Mouse (Mus musculus): ENCODE data around the gene Bcam. TPM values are rescaled to one million over a fixed set of nuclear protein-coding genes. Genes with fewer than 3 reads are reported as not detected.
"Not testable (repeated sequence)": the region's sequence is repeated elsewhere in the genome, so short reads cannot be mapped to it uniquely, and the experiment has no call there.

Gene Bcam
- polyA plus RNA-seq, 1 experiment from 2014 or later = 120 TPM

GRCm38 (mm10) chr7:19802995-19803394 is 32.2 kb upstream of the Bcam start:
- Histone ChIP-seq H3K4me2 (no peak overlapping the region), H3K4me1 (no peaks in the 10 kb centered on the region), H3K9me3 (no peaks in the 10 kb centered on the region)

GRCm38 (mm10) chr7:19800764-19801163 is 29.9 kb upstream of the Bcam start:
- Histone ChIP-seq H3K4me1 (peaks cover 9% of the 10 kb centered on the region), H3K4me3 (no peak overlapping the region), H3K27ac (no peak overlapping the region), H3K9ac (no peak overlapping the region), H3K9me3 (no peaks in the 10 kb centered on the region), H3K4me2 (no peak overlapping the region), H3K27me3 (peaks cover 22% of the 10 kb centered on the region), H3K36me3 (no peaks in the 10 kb centered on the region)
- 21% methylated on average over 2 of the region's 2 CpGs for WGBS
- no peak for ATAC-seq (ENCODE audit: insufficient number of reproducible peaks, low FRiP score, low TSS enrichment, low read depth)

More at GRCm38 (mm10) chr7:19802995-19803394, 32.2 kb upstream of the Bcam start:
- H3K27ac ChIP-seq = no peak overlapping the region
- H3K27me3 ChIP-seq = 0 out of 2 replicates have a peak, but pooled peaks cover under 1% of the 10 kb centered on the region
- H3K4me3 ChIP-seq = no peak overlapping the region
- ATAC-seq (ENCODE audit: insufficient number of reproducible peaks, low FRiP score, low TSS enrichment, low read depth) = no peak
- 20% methylated on average over 7 of the region's 7 CpGs for WGBS
- H3K36me3 ChIP-seq = no peaks in the 10 kb centered on the region
- no peak overlapping the region for H3K9ac ChIP-seq

- Histone ChIP-seq H3K27ac (peak within 1 kb of the TSS; percentile 76), H3K9ac (peak within 1 kb of the TSS; percentile 28; the same call in 1 of the 2 replicates), H3K4me2 (peak within 1 kb of the TSS; percentile 45), H3K9me3 (no peaks in the 10 kb centered on the region), H3K27me3 (peaks cover 28% of the 10 kb centered on the region), H3K4me1 (peaks cover 9% of the 10 kb centered on the region), H3K4me3 (peak within 1 kb of the TSS; percentile 35), H3K36me3 (no peaks in the 10 kb centered on the region)
- 2% methylated on average over 32 of the region's 32 CpGs for WGBS
- 0 out of 2 replicates have a peak, but pooled peaks have one; percentile 30 for ATAC-seq (ENCODE audit: insufficient number of reproducible peaks, low FRiP score, low TSS enrichment, low read depth)
Measured at GRCm38 (mm10) chr7:19796697-19797588, 26.1 kb upstream of the Bcam start, which contains the start of gene Cblc. Gene Cblc (minus strand): TSS chr7:19796809.

GRCm38 (mm10) chr7:19796254-19796653 is 25.4 kb upstream of the Bcam start:
- Histone ChIP-seq H3K4me1 (peaks cover 9% of the 10 kb centered on the region), H3K27me3 (peaks cover 28% of the 10 kb centered on the region), H3K36me3 (no peaks in the 10 kb centered on the region), H3K27ac (peak overlapping the region; percentile 76), H3K4me3 (peak overlapping the region; percentile 35), H3K9me3 (no peaks in the 10 kb centered on the region), H3K4me2 (peak overlapping the region; percentile 45), H3K9ac (peak overlapping the region; percentile 28; the same call in 1 of the 2 replicates)
- WGBS = 13% methylated on average over 18 of the region's 18 CpGs
- no peak for ATAC-seq (ENCODE audit: insufficient number of reproducible peaks, low FRiP score, low TSS enrichment, low read depth)

- peaks cover 10% of the 10 kb centered on the region for H3K4me1 ChIP-seq
- H3K9ac ChIP-seq = no peak overlapping the region
- 65% methylated on average over 2 of the region's 2 CpGs for WGBS
- no peak overlapping the region for H3K27ac ChIP-seq
- H3K36me3 ChIP-seq = no peaks in the 10 kb centered on the region
- H3K9me3 ChIP-seq = no peaks in the 10 kb centered on the region
- no peak overlapping the region for H3K4me3 ChIP-seq
- H3K27me3 ChIP-seq = peaks cover 31% of the 10 kb centered on the region
- no peak overlapping the region for H3K4me2 ChIP-seq
- ATAC-seq (ENCODE audit: insufficient number of reproducible peaks, low FRiP score, low TSS enrichment, low read depth) = no peak
Measured at GRCm38 (mm10) chr7:19795236-19795635, 24.4 kb upstream of the Bcam start.

- ATAC-seq (ENCODE audit: insufficient number of reproducible peaks, low FRiP score, low TSS enrichment, low read depth) = no peak
- WGBS = 82% methylated on average over 19 of the region's 19 CpGs
- H3K27ac ChIP-seq = no peak overlapping the region
- no peak overlapping the region for H3K4me2 ChIP-seq
- peaks cover 17% of the 10 kb centered on the region for H3K4me1 ChIP-seq
- no peak overlapping the region for H3K4me3 ChIP-seq
- no peaks in the 10 kb centered on the region for H3K36me3 ChIP-seq
- H3K9ac ChIP-seq = no peak overlapping the region
- peaks cover 37% of the 10 kb centered on the region for H3K27me3 ChIP-seq
- no peaks in the 10 kb centered on the region for H3K9me3 ChIP-seq
Measured at GRCm38 (mm10) chr7:19792701-19793630, 22.1 kb upstream of the Bcam start.

- not testable (repeated sequence) for ATAC-seq (ENCODE audit: insufficient number of reproducible peaks, low FRiP score, low TSS enrichment, low read depth); H3K4me2 ChIP-seq; H3K4me3 ChIP-seq; H3K9ac ChIP-seq; H3K36me3 ChIP-seq; H3K9me3 ChIP-seq; H3K4me1 ChIP-seq; H3K27ac ChIP-seq
- H3K27me3 ChIP-seq = peaks cover 22% of the 10 kb centered on the region
- WGBS = 88% methylated on average over 2 of the region's 2 CpGs
Measured at GRCm38 (mm10) chr7:19791504-19791903, 20.7 kb upstream of the Bcam start.

- H3K9ac ChIP-seq = no peak overlapping the region
- H3K4me2 ChIP-seq = peak overlapping the region; percentile 71
- H3K27me3 ChIP-seq = peaks cover 9% of the 10 kb centered on the region
- no peak overlapping the region for H3K27ac ChIP-seq
- no peaks in the 10 kb centered on the region for H3K36me3 ChIP-seq
- WGBS = 2% methylated on average over 19 of the region's 19 CpGs
- H3K4me3 ChIP-seq = peak overlapping the region; percentile 37
- no peak for ATAC-seq (ENCODE audit: insufficient number of reproducible peaks, low FRiP score, low TSS enrichment, low read depth)
- peaks cover 12% of the 10 kb centered on the region for H3K4me1 ChIP-seq
- H3K9me3 ChIP-seq = no peaks in the 10 kb centered on the region
Measured at GRCm38 (mm10) chr7:19789904-19790347, 19.1 kb upstream of the Bcam start.

- Histone ChIP-seq H3K4me1 (peaks cover 12% of the 10 kb centered on the region), H3K36me3 (no peaks in the 10 kb centered on the region), H3K4me2 (no peak overlapping the region), H3K9ac (no peak overlapping the region), H3K4me3 (no peak overlapping the region), H3K27me3 (peaks cover 9% of the 10 kb centered on the region; the same call in 1 of the 2 replicates), H3K9me3 (no peaks in the 10 kb centered on the region), H3K27ac (no peak overlapping the region)
- ATAC-seq (ENCODE audit: insufficient number of reproducible peaks, low FRiP score, low TSS enrichment, low read depth) = no peak
- WGBS = 31% methylated on average over 12 of the region's 12 CpGs
Measured at GRCm38 (mm10) chr7:19785874-19786458, 15.2 kb upstream of the Bcam start.

- Histone ChIP-seq H3K9me3 (no peaks in the 10 kb centered on the region), H3K27me3 (peaks cover 6% of the 10 kb centered on the region; the same call in 1 of the 2 replicates), H3K36me3 (no peaks in the 10 kb centered on the region), H3K9ac (no peak overlapping the region), H3K27ac (no peak overlapping the region), H3K4me3 (no peak overlapping the region), H3K4me2 (no peak overlapping the region), H3K4me1 (peaks cover 8% of the 10 kb centered on the region)
- ATAC-seq (ENCODE audit: insufficient number of reproducible peaks, low FRiP score, low TSS enrichment, low read depth) = no peak
- 31% methylated on average over 11 of the region's 11 CpGs for WGBS
Measured at GRCm38 (mm10) chr7:19784764-19785535, 14.1 kb upstream of the Bcam start.

GRCm38 (mm10) chr7:19783630-19784029 is 12.8 kb upstream of the Bcam start:
- H3K4me3 ChIP-seq = no peak overlapping the region
- H3K4me2 ChIP-seq = no peak overlapping the region
- H3K4me1 ChIP-seq = peaks cover 4% of the 10 kb centered on the region; the same call in 1 of the 2 replicates
- 74% methylated on average over 8 of the region's 8 CpGs for WGBS
- ATAC-seq (ENCODE audit: insufficient number of reproducible peaks, low FRiP score, low TSS enrichment, low read depth) = 0 out of 2 replicates have a peak, but pooled peaks have one; percentile 33
- H3K36me3 ChIP-seq = no peaks in the 10 kb centered on the region
- no peak overlapping the region for H3K9ac ChIP-seq
- H3K27me3 ChIP-seq = no peaks in the 10 kb centered on the region
- H3K27ac ChIP-seq = no peak overlapping the region
- H3K9me3 ChIP-seq = no peaks in the 10 kb centered on the region
